Mouse (Mus musculus): ENCODE results near the gene Gas2l2.

The Gas2l2 gene

DNA sequence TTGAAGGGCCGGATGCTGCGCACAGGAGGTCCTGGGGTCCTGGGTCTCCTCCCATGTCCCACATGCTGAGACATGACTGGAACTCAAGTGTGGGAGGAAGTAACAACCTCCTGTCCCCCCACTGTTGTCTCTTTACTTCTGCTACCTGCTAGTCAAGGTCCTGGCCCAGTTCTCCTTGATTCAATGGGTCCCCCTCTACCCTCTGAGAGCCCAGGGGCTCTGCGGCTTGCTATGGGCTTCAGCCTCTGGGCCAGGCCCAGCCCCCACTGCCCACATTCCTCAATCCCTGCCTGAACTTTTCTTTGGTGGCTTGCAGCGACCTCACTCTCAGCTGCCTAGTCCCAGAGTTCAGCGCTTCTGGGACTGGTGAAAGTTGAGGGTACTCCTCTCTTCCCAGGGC, at the start of gene Gas2l2:
Gene Gas2l2 (minus strand): TSS at position 101 of the 400 bp plus-strand sequence.
- DNase-seq (ENCODE audit: low spot score) = no peak

- peak; percentile 43 for DNase-seq (ENCODE audit: low spot score)
Observed at GRCm38 (mm10) chr11:83473235-83474016, 44.2 kb upstream of the Gas2l2 start.

GRCm38 (mm10) chr11:83472324-83473234, 43.3 kb upstream of the Gas2l2 start, which contains the start of gene Taf15:
Taf15 (plus strand) TSS chr11:83473086.
- DNase-seq (ENCODE audit: low spot score) = peak; percentile 99

DNA sequence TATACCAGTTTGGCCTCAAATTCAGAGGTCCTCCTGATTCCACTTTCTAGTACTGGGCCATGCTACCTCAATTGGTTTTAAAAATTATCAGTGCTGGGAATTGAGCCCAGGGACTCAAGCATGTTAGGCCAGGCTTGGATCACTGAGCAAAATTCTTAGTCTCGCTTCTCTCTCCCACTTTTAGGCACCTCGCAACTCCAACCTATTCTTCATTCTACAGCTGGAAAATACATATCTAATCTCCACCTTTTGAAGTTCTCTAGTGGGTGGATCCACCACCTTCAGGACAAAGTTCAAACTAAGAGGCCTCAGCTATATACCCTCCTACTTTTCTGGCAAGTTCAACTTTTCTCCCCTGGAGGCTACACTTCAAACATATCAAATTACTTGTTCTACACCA, 42.5 kb upstream of the Gas2l2 start:
- no peak for DNase-seq (ENCODE audit: low spot score)

DNA sequence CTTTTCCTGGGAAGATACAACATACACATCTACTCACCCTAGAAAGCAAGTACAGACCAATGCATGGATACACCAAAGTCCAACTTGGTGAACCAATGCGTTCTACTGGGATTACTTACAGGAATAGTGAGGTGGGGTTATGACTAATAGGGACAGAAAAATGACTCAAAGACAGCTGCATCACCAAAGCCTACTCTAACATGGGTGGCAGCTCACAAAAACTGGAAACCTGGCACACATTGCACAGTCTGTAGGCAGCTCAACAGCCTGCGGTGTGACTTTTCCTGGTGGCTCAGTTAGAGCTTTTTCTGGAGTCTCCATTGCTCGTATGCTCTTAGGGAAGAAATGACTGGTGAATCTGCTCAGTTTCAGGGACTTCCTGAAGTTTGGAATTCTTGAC, 39.5 kb upstream of the Gas2l2 start:
- no peak for DNase-seq (ENCODE audit: low spot score)

DNA sequence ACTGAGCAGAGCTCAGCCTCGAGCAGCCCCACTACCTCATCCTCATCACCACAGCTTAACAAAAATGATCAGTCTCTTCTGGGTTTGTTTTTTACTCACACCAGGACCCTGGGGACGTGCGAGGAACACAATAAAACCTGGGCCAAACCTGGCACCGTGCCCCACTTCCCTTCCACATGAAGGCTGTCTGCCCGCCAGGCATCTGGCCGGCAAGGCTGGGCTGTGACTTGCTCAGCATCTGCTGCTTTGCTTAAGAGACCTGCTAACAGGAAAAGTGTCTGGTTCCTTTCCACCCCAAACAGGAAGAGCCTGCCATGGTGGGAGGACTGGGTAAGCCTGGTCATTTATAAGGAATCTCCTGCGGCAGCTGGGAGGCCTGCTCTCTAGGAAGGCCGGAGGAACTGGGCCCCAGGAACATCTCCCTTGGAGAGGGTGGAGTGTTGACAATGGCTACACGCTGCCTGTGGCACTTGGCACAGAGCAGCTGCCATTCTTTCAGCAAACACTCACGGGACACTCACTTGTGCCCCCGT, 37.9 kb upstream of the Gas2l2 start:
- peak; percentile 91 for DNase-seq (ENCODE audit: low spot score)

- DNase-seq (ENCODE audit: low spot score) = peak; percentile 73
Observed at GRCm38 (mm10) chr11:83465976-83466375, 36.7 kb upstream of the Gas2l2 start.

DNA sequence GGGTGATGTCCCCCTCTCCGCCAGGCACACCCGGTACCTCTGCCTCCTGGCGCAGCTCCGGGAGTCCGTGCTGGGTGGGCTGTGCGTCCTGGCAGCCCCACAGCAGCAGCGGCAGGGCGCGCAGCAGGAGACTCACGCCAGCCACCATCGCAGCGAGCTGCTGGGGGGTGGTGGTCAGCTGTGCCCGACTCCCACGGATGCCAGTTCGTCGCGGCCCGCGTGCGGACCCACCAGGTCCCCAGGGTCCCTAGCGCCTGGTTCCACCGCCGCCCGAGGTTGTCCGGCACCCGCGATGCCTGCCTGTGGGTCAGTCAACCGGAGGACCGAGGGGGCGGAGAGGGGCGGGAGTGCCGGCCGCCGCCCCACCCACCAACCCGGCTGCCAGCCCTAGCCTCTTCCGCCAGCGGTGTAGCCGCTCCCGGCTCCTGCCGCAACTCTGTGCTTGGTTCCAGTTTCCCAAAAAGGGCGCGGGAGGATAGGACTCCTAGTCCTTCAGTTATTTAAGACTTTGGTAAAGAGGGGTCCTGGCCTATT, 33.5 kb upstream of the Gas2l2 start, which contains the start of gene Mmp28:
Gene Mmp28 (minus strand): TSS at position 361 of the 534 bp plus-strand sequence.
- peak; percentile 70 for DNase-seq (ENCODE audit: low spot score)

DNA sequence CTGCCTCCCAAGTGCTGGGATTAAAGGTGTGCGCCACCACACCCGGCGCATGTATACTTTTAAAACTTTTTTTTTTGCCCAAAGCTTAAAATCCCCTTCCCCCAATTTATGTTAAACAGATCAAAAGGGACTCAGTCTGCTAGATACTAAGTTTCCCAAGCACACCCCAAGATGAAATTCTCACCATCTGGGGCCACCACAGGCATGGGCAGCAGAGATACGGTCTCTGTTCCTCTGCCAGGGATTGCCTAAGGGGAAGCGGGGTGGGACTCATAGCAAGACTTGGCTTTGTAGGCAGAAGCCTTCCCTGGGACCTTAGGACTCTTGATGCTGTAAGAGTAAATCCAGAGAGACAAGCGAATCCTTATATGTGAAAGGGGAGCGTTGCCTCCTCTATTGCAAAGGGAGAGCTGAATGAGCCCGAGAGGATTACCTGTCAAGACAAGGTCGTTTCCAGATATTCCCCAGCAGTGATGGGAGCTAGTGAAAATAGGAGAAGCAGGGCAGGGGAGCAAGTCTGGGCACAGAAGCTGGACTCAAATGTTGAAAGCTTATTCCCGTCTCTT, 32.3 kb upstream of the Gas2l2 start:
- DNase-seq (ENCODE audit: low spot score) = no peak

DNA sequence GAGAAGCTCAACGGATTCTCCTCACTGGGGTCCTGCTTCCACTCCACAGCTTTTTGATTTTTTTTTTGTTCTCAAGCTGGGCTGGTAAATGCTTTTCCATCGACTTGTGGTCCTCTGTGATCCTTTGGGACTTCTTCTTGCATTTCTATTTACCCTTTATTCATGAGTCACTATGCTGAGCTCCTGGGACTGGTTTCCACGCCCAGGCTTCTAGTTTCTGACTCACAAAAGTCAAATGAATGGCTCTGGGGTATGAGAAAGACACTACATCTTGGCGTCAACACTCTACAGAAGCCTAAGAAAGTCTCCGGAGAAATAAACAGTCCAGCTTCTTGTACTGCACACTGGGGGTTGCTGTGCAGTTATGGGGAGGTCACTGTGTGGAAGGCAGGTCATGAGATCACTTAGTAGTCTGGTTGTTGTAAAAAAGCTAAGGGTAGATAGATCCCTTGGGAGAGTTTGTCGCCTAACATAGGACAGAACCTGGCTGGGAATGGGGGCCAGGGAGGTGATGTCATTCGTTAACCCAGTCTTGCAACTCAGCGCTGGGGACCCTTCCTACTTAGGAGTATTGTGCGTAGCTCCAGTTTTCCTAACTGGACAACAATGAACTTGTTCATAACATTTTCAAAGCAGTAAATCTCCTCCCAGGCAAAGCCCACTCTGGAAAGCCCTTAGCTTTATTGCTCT, 28.8 kb upstream of the Gas2l2 start:
- peak; percentile 68 for DNase-seq (ENCODE audit: low spot score)

DNA sequence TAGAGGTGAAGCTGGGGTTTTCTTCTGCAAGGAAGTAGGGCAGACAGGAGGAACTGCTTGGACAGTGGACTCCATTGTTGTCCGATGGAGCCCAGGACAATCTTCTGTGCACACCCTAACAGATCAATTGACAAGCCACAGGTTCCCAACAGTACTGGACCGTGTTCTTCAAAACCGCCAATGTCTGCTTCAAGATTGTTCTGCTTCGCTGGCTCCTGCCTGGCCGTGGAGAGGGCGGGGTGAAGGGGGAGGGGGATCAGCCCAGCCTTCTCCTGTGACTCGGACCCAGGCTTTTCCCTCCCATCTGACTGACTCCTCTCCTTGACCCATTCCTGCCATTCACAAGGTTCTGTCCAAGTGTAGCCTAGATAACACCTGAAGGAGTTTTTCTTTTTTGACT, 28.0 kb upstream of the Gas2l2 start:
- DNase-seq (ENCODE audit: low spot score) = no peak

- no peak for DNase-seq (ENCODE audit: low spot score)
Observed at GRCm38 (mm10) chr11:83455608-83456007, 26.4 kb upstream of the Gas2l2 start.

DNA sequence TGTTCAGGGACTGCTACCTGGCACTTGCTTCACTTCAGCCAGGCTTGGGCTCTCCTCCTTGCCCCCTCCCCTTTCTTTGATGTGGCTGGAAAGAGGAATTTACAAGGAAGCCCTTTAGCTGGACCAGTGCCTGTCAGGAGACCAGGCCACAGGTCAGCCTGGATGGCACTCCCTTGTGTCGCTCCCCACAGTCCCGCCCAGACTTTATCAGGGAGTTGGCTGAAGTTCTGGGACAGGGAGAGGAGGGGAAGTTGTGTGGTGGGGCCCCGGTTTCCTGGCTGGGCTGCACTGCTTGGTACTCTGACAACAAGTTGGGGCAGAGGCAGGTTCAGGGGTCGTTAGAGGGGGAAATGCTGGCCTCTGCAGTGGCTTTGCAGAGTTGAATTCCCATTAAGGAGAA, 25.3 kb upstream of the Gas2l2 start:
- DNase-seq (ENCODE audit: low spot score) = no peak

DNA sequence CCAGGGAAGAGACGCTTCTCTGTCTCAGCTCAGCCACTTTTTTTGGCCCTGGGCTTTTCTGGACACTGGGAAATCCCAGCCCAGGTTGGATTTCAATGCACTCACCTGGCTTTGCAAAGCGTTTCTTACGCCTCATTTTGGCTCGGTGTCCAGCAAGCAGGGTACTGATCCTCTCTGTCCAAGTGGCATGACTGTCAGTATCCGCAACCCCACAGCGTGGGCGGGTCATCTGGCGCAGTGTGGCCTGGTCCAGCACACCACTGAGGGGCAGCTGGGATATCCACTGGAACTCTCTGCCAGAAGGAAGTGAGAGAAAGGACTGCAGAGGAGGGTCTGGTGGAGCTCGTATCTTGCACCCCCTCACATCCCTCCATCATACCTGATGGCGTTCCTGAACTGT, 22.0 kb upstream of the Gas2l2 start:
- DNase-seq (ENCODE audit: low spot score) = no peak

GRCm38 (mm10) chr11:83450550-83450949, 21.3 kb upstream of the Gas2l2 start:
- no peak for DNase-seq (ENCODE audit: low spot score)

DNA sequence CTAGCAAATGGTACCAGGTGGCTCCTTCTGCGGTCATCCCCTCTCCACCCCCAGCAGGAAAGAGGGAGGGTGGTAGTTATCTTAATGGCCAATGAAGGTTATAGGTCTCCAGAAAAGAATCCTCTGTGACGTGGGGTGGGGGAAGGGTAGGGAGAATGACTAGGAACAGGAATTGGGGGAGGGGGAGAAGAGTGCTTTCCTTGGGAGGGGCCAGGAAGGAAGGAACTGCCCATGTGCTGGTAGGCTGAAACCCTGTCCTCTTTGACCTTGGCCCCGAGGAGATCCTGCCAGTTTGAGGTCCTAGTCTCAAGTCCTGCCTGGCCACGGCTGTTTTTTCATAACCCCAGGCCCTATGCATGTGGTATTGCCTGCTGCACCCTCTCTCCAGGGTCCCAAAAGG, 20.0 kb upstream of the Gas2l2 start:
- no peak for DNase-seq (ENCODE audit: low spot score)

DNA sequence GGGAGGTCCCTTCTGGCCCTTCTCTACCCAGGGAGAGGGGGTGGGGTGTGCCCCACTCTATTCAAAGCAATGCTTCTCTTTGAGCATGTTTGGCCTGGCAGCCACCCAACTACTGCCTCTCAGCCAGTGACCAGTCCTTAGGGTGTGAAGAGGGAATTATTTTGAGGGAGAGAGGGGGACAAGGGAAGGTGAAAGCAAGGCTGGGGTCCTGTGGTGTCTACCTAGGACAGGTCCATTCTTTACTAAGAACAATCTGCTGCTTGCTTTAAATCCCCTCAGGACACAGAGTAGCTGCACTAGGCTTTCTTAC, 19.6 kb upstream of the Gas2l2 start:
- no peak for DNase-seq (ENCODE audit: low spot score)

GRCm38 (mm10) chr11:83448021-83448926, 19.0 kb upstream of the Gas2l2 start:
- peak; percentile 24 for DNase-seq (ENCODE audit: low spot score)

GRCm38 (mm10) chr11:83447612-83448011, 18.4 kb upstream of the Gas2l2 start:
- DNase-seq (ENCODE audit: low spot score) = peak; percentile 36

DNA sequence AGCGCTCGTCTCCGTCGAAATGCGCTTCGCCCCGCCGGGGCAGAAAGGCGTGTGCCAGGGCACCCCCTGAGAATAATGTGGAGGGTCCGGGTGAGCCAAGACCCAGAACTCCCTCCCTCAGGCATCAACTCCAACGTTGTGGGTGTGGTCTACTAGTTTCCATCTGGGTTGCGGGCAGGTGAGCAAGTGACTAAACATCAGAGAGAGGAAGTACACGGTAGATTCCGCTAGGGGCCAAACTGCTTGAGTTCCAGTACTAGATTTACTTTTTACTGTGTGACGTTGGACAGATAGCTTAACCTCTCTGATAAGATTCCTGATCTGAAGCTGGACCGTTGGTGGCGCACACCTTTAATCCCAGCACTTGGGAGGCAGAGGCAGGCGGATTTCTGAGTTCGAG, 15.7 kb upstream of the Gas2l2 start:
- DNase-seq (ENCODE audit: low spot score) = no peak

GRCm38 (mm10) chr11:83443824-83444223, 14.6 kb upstream of the Gas2l2 start:
- no peak for DNase-seq (ENCODE audit: low spot score)
